Mouse (Mus musculus): Measurements from ENCODE around the gene Fer1l5.

The Fer1l5 gene

DNA sequence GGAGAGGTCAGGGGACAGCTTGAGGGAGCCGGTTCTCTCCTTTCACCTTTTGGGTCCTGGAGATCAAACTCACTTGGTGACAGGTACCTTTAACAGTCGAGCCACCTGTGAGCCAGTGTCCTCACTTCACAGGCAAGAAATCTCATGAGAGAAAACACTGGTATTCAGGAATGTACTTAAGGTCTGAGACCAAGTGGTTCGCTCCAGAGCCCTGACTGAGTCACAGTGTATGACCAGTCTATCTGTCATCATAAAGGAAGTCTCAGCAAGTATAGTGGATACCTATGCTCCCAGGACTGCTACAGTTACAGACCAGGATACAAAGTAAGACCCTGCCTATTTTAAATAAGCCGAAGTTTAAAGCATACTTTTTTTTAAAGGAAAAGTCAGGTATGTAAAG is 60.9 kb downstream of the Fer1l5 start:
- no peak for DNase-seq

- no peak for DNase-seq
Observed at GRCm38 (mm10) chr1:36433616-36434015, 61.5 kb downstream of the Fer1l5 start.

DNA sequence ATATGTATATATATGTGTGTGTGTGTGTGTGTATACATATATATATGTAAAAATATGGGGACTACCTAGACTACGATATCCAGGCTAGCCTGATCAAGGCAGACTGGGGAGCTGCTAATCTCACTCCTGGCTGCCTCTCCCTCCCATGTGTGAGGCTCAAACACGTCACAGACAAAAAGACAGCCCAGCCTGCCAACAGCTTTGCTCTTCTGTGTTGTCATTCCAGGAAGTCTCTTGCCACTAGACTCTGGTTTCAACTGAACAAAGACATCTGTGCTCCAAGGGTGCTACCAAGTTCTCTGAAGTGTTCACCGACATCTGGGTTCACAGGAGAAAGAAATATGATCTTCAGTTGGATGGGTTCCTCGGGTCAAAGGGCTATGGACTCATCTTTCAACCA is 63.0 kb downstream of the Fer1l5 start:
- no peak for DNase-seq

DNA sequence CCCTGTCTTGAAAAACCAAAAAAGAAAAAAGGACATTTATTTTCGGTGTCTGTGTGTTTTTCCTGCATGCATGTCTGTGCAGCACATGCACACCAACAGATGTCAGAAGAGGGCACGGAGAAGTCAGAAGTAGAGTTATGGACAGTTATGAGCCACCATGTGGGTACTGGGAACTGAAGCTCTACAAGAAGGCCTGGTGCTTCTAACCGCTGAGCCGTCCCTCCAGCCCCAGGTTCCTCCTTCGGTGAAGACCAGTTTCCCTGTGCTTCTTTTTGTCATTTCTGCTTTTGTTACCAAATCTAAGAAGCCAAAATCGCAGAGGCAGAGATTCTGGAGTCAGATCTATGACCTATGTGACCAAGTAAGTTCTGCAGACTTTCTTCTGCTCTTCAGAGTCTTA is 64.4 kb downstream of the Fer1l5 start:
- no peak for DNase-seq

DNA sequence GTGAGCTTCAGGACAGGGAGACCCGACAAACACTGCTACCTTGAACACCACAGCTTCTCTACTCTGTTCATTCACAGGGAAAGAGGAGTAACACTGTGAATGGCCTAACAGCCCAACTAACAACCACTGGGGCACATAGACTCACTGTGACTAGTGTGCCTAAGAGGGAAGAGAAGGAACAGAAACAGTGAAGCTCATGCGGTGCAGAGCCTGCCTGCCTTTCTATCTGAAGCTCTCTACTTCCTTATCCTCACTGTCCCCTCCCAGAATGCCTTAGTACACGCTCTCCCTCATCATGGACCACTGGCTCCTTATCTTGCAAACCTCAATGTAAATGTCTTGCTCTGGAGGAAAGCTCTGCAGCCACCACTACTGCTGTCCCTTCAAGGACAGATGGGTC is 65.1 kb downstream of the Fer1l5 start:
- DNase-seq: no peak

DNA sequence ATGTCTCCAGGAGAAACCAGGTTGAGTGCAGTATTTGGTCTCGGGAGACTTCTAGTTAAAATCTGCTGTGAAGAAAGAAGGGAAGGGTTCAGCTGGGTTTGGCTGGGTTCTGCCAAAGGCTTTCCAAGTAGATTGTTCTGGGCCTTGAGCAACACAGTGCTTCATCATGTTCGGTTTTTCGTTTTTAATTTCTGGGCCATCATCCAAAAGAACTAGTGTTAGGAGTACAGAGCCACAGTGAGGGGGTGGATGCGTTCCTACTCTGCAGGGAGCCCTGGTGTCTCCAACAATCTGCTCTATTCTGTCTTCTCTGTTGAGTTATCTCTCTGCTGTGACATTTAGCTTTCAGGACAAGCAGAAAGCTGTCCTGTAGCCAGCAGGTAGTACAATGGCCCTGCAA is 69.0 kb downstream of the Fer1l5 start:
- peak; percentile 8 for DNase-seq

DNA sequence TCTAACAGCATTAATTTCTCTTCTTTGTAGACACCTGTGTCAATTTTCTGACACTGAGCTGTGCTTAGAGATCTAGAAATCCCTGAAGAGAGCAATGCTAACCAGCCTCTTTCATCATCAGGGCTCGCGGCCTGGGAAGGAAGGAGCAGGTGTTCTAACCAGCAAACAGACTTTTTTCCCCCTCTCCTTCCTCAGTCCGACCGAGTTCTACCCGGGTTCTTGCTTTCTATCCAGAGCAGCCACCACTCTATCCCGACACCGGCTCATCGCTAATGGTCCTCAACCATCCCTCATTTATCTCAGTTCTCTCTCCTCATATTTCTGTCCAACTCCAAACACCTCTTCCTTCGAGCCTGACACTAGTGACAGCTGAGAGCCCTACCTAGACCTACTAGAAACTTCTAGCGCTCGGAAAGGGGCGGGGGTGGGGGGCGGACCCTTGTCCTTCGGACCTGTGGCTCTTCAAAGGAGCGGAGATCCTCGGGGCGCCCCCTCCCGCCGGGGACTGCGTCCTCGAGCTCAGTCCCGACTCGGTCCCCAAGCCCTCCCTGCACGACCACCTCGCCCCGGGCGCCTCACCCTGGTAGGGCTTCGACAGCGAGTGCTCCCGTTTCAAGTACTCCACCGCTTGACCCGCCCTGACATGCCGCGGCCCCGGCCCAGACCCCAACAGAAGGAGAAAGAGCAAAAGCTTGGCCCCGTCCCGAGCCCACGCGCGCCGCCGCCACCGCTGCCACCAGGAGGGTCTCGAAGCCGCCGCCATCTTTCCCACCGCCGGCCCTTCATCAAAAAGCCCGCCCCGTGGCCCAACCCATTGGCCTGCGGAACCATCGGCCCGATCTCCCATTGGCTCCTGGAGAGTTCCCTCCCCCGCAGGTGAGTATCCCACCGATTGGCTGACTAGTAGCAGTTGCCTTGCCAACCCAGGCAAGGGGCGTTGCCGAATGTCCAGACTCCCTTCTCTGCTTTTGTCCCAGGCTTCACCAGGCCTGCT is 72.7 kb downstream of the Fer1l5 start, which contains the start of gene Lman2l:
Gene Lman2l (minus strand): TSS at position 801 of the 994 bp plus-strand sequence.
- peak; percentile 98 for DNase-seq

GRCm38 (mm10) chr1:36445508-36445907 is 73.4 kb downstream of the Fer1l5 start:
- DNase-seq: no peak

DNA sequence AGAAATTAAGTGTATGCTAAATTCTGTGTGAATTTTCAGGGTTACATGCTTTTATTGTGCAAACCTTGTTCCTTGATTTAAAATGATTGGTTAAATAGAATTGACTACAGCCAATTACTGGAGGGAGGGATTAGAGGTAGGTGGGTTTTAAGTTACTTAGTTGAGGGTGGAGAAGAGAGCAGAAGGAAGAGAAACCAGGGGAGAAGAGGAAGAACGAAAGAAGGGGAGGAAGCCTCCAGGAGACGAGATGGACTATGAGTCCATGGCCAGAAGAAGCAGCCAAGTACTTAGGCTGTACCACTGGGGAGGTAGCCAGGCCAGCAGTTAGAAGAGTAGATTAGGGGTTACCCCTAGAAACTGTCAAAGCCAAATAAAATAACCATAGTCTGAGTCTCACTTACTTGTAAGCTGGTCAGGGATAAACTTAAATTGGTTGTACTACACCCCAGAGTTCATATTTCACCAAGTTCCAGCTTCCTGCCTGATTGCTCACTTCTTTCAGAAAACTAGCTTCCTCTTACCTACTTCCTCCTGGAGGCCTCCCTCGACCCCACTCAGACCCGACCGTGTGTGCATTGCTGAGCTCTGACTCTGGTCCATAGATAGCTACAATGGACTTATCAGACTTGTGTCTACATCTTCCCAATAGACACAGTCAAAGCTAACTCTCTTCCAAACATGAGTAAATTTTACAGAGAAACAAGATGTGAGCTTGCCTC is 74.2 kb downstream of the Fer1l5 start:
- no peak for DNase-seq

DNA sequence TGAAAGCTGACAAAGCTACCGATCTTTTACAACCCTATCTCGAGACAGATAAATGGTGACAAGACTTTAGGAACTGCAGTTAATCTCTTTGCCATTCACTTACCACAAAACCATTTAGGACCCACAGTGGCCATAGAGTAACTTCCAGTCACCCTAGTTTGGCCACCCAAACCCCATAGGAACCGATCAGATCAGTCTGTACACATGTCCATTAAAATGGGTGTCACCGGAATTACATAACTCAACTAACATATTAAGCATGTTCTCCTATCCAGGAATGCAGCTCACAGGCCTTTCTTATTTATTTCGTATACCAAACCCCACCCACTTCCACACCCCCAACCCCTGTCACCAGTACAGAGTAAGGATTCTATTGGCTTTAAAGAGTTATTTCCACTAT is 74.8 kb downstream of the Fer1l5 start:
- no peak for DNase-seq

GRCm38 (mm10) chr1:36454055-36454815 is 82.1 kb downstream of the Fer1l5 start:
- no peak for DNase-seq

GRCm38 (mm10) chr1:36457388-36458014 is 85.4 kb downstream of the Fer1l5 start:
- DNase-seq: no peak

- DNase-seq: no peak
Observed at GRCm38 (mm10) chr1:36458169-36458568, 86.1 kb downstream of the Fer1l5 start.

- DNase-seq: no peak
Observed at GRCm38 (mm10) chr1:36461829-36462228, 89.7 kb downstream of the Fer1l5 start.

DNA sequence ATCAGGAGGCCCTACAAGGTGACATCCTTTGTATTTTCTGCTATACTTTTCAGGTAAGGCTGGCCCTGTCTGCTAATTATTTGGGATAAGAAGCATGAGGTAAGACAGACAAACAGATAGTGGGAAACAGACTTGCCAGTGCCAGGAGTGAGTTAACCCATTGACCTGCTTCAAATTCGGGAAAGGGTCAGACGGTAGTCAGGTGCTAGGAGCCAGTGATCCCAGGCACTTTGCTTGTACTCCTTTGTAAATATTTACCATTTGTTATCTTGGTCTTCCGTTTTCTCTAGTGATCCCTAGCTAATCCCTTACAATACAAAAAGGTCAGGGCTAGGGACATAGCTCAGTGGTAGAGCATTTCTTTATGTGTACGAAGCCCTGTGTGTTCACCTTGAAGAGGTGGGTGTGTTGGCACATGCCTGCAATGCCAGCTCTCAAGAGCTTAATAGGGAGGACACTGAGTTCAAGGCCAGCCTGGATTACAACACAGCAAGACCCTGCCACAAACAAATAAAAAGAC is 93.6 kb downstream of the Fer1l5 start:
- no peak for DNase-seq

GRCm38 (mm10) chr1:36467446-36467845 is 95.4 kb downstream of the Fer1l5 start:
- DNase-seq: no peak

DNA sequence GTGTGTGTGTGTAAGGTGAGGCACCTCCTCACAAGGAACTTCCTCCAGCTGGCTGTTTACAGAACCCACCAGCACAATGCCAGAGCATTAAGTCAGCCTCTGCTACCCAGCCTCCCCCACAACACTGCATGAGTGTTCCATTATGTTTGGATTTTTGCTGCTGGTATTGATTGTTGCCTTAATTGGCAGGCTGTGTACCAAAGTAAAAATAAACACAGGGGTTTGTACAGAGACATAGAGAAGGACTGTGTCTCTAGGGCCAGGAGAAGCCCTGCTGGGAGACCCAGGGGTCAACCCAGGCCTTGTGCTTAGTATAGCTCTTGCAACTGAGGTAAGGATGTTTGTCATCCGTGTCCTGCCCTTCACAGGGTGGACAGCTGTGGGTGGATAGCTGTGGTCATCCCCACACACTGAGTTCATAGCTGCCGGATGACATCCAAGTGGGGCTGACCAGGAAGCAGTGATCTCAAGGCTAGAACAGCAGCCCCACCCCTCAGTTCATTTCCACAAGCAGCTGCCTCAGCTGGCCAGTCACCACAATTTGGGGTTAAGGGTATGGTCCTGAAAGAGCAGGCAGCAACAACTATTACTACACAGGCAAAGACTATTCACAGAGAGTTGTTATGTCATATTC is 97.8 kb downstream of the Fer1l5 start:
- no peak for DNase-seq

- peak; percentile 94 for DNase-seq
Observed at GRCm38 (mm10) chr1:36471181-36472105, 99.4 kb downstream of the Fer1l5 start, which contains the start of gene Cnnm4. Cnnm4 (plus strand) TSS chr1:36471620.

Measured in kidney, postnatal 14 days (tissue).